Mouse (Mus musculus): ENCODE measurements around the gene Rgs12. TPM values are rescaled to one million over a fixed set of nuclear protein-coding genes. Genes with fewer than 3 reads are reported as not detected.

Gene Rgs12
- total RNA-seq, 1 experiment: 17.0 TPM

- Histone ChIP-seq H3K36me3 (ENCODE audit: control insufficient read depth, insufficient read depth, low read length, poor library complexity, severe bottlenecking) (no peaks in the 10 kb centered on the region), H3K27ac (ENCODE audit: insufficient read depth, low read depth, low read length, poor library complexity, severe bottlenecking) (no peak overlapping the region), H3K9ac (ENCODE audit: insufficient read depth, low read depth, low read length, poor library complexity, severe bottlenecking) (no peak overlapping the region), H3K4me3 (ENCODE audit: insufficient read depth in 1 of 2, low read depth in 1 of 2, low read length in 2 of 2, poor library complexity in 1 of 2, severe bottlenecking in 1 of 2) (no peak overlapping the region), H3K9me3 (ENCODE audit: control insufficient read depth, insufficient read depth, low read depth, low read length) (no peaks in the 10 kb centered on the region), H3K4me1 (ENCODE audit: control insufficient read depth in 2 of 2, insufficient read depth in 2 of 2, low read length in 2 of 2, poor library complexity in 1 of 2) (no peaks in the 10 kb centered on the region)
- in situ Hi-C loops (cut with MboI; ENCODE audit: low sequenced_read_pairs in 2 of 2, unreplicated experiment in 2 of 2): no loop called here
- no peak for DNase-seq (ENCODE audit: low read depth, low spot score)
- TF ChIP-seq ZC3H11A (IDR thresholded peaks at IDR 0.05; ENCODE audit: borderline replicate concordance, low read depth, low read length): no peak
- TF ChIP-seq ZNF384 (IDR thresholded peaks at IDR 0.05; ENCODE audit: low read depth, low read length): no peak
- no peak for TF ChIP-seq CHD2 (IDR thresholded peaks at IDR 0.05; ENCODE audit: low read depth, low read length)
- TF ChIP-seq HCFC1 (IDR thresholded peaks at IDR 0.05; ENCODE audit: borderline replicate concordance, insufficient read depth, low read length): no peak
- no peak for TF ChIP-seq MAFK (IDR thresholded peaks at IDR 0.05; ENCODE audit: insufficient read depth, low read depth, low read length)
Observed at GRCm38 (mm10) chr5:34957015-34957414, 7.8 kb downstream of the Rgs12 start.

- no peak for DNase-seq (ENCODE audit: low read depth, low spot score)
- no peak for TF ChIP-seq ZC3H11A (IDR thresholded peaks at IDR 0.05; ENCODE audit: borderline replicate concordance, low read depth, low read length)
- TF ChIP-seq ZNF384 (IDR thresholded peaks at IDR 0.05; ENCODE audit: low read depth, low read length): no peak
- TF ChIP-seq HCFC1 (IDR thresholded peaks at IDR 0.05; ENCODE audit: borderline replicate concordance, insufficient read depth, low read length): no peak
- no peak for TF ChIP-seq CHD2 (IDR thresholded peaks at IDR 0.05; ENCODE audit: low read depth, low read length)
- no peak for TF ChIP-seq MAFK (IDR thresholded peaks at IDR 0.05; ENCODE audit: insufficient read depth, low read depth, low read length)
- in situ Hi-C loops (cut with MboI; ENCODE audit: low sequenced_read_pairs in 2 of 2, unreplicated experiment in 2 of 2): no loop called here
- H3K4me1 ChIP-seq (ENCODE audit: control insufficient read depth in 2 of 2, insufficient read depth in 2 of 2, low read length in 2 of 2, poor library complexity in 1 of 2): no peaks in the 10 kb centered on the region
- H3K36me3 ChIP-seq (ENCODE audit: control insufficient read depth, insufficient read depth, low read length, poor library complexity, severe bottlenecking): no peaks in the 10 kb centered on the region; the same call in 1 of the 2 replicates
- H3K4me3 ChIP-seq (ENCODE audit: insufficient read depth in 1 of 2, low read depth in 1 of 2, low read length in 2 of 2, poor library complexity in 1 of 2, severe bottlenecking in 1 of 2): no peak overlapping the region
- H3K9ac ChIP-seq (ENCODE audit: insufficient read depth, low read depth, low read length, poor library complexity, severe bottlenecking): no peak overlapping the region
- no peaks in the 10 kb centered on the region for H3K9me3 ChIP-seq (ENCODE audit: control insufficient read depth, insufficient read depth, low read depth, low read length)
- no peak overlapping the region for H3K27ac ChIP-seq (ENCODE audit: insufficient read depth, low read depth, low read length, poor library complexity, severe bottlenecking)
Observed at GRCm38 (mm10) chr5:34960021-34960420, 10.8 kb downstream of the Rgs12 start.

- DNase-seq (ENCODE audit: low read depth, low spot score): no peak
- TF ChIP-seq ZC3H11A (IDR thresholded peaks at IDR 0.05; ENCODE audit: borderline replicate concordance, low read depth, low read length) (no peak), ZNF384 (IDR thresholded peaks at IDR 0.05; ENCODE audit: low read depth, low read length) (no peak), HCFC1 (IDR thresholded peaks at IDR 0.05; ENCODE audit: borderline replicate concordance, insufficient read depth, low read length) (no peak), MAFK (IDR thresholded peaks at IDR 0.05; ENCODE audit: insufficient read depth, low read depth, low read length) (no peak), CHD2 (IDR thresholded peaks at IDR 0.05; ENCODE audit: low read depth, low read length) (no peak)
- Histone ChIP-seq H3K27ac (ENCODE audit: insufficient read depth, low read depth, low read length, poor library complexity, severe bottlenecking) (no peak overlapping the region), H3K36me3 (ENCODE audit: control insufficient read depth, insufficient read depth, low read length, poor library complexity, severe bottlenecking) (peaks cover 14% of the 10 kb centered on the region; the same call in 1 of the 2 replicates), H3K4me1 (ENCODE audit: control insufficient read depth in 2 of 2, insufficient read depth in 2 of 2, low read length in 2 of 2, poor library complexity in 1 of 2) (peaks cover 0 to 6% of the 10 kb centered on the region in 2 experiments; a peak in 2 of 4 replicates), H3K9me3 (ENCODE audit: control insufficient read depth, insufficient read depth, low read depth, low read length) (no peaks in the 10 kb centered on the region), H3K9ac (ENCODE audit: insufficient read depth, low read depth, low read length, poor library complexity, severe bottlenecking) (no peak overlapping the region), H3K4me3 (ENCODE audit: insufficient read depth in 1 of 2, low read depth in 1 of 2, low read length in 2 of 2, poor library complexity in 1 of 2, severe bottlenecking in 1 of 2) (no peak overlapping the region)
- in situ Hi-C loops (cut with MboI; ENCODE audit: low sequenced_read_pairs in 2 of 2, unreplicated experiment in 2 of 2): no loop called here
Observed at GRCm38 (mm10) chr5:34965531-34965930, 16.3 kb downstream of the Rgs12 start.

- no peak overlapping the region for H3K4me3 ChIP-seq (ENCODE audit: insufficient read depth in 1 of 2, low read depth in 1 of 2, low read length in 2 of 2, poor library complexity in 1 of 2, severe bottlenecking in 1 of 2)
- no peak overlapping the region for H3K9ac ChIP-seq (ENCODE audit: insufficient read depth, low read depth, low read length, poor library complexity, severe bottlenecking)
- no peak for TF ChIP-seq CHD2 (IDR thresholded peaks at IDR 0.05; ENCODE audit: low read depth, low read length)
- peaks cover 14% of the 10 kb centered on the region; the same call in 1 of the 2 replicates for H3K36me3 ChIP-seq (ENCODE audit: control insufficient read depth, insufficient read depth, low read length, poor library complexity, severe bottlenecking)
- H3K4me1 ChIP-seq (ENCODE audit: control insufficient read depth in 2 of 2, insufficient read depth in 2 of 2, low read length in 2 of 2, poor library complexity in 1 of 2): peaks cover 0 to 6% of the 10 kb centered on the region in 2 experiments; a peak in 2 of 4 replicates
- H3K27ac ChIP-seq (ENCODE audit: insufficient read depth, low read depth, low read length, poor library complexity, severe bottlenecking): no peak overlapping the region
- no peaks in the 10 kb centered on the region for H3K9me3 ChIP-seq (ENCODE audit: control insufficient read depth, insufficient read depth, low read depth, low read length)
- DNase-seq (ENCODE audit: low read depth, low spot score): no peak
- in situ Hi-C loops (cut with MboI; ENCODE audit: low sequenced_read_pairs in 2 of 2, unreplicated experiment in 2 of 2): no loop called here
Observed at GRCm38 (mm10) chr5:34968386-34968785, 19.1 kb downstream of the Rgs12 start.

GRCm38 (mm10) chr5:34972471-34972870 is 23.2 kb downstream of the Rgs12 start:
- Histone ChIP-seq H3K4me3 (ENCODE audit: insufficient read depth in 1 of 2, low read depth in 1 of 2, low read length in 2 of 2, poor library complexity in 1 of 2, severe bottlenecking in 1 of 2) (no peak overlapping the region), H3K4me1 (ENCODE audit: control insufficient read depth in 2 of 2, insufficient read depth in 2 of 2, low read length in 2 of 2, poor library complexity in 1 of 2) (peaks cover 0 to 6% of the 10 kb centered on the region in 2 experiments; a peak in 2 of 4 replicates), H3K36me3 (ENCODE audit: control insufficient read depth, insufficient read depth, low read length, poor library complexity, severe bottlenecking) (peaks cover 7% of the 10 kb centered on the region; the same call in 1 of the 2 replicates), H3K9ac (ENCODE audit: insufficient read depth, low read depth, low read length, poor library complexity, severe bottlenecking) (no peak overlapping the region), H3K27ac (ENCODE audit: insufficient read depth, low read depth, low read length, poor library complexity, severe bottlenecking) (no peak overlapping the region), H3K9me3 (ENCODE audit: control insufficient read depth, insufficient read depth, low read depth, low read length) (no peaks in the 10 kb centered on the region)
- in situ Hi-C loops (cut with MboI; ENCODE audit: low sequenced_read_pairs in 2 of 2, unreplicated experiment in 2 of 2): no loop called here
- no peak for TF ChIP-seq ZNF384 (IDR thresholded peaks at IDR 0.05; ENCODE audit: low read depth, low read length)
- TF ChIP-seq CHD2 (IDR thresholded peaks at IDR 0.05; ENCODE audit: low read depth, low read length): no peak
- TF ChIP-seq HCFC1 (IDR thresholded peaks at IDR 0.05; ENCODE audit: borderline replicate concordance, insufficient read depth, low read length): no peak
- no peak for TF ChIP-seq ZC3H11A (IDR thresholded peaks at IDR 0.05; ENCODE audit: borderline replicate concordance, low read depth, low read length)
- DNase-seq (ENCODE audit: low read depth, low spot score): no peak
